Mouse (Mus musculus) hindbrain, postnatal 0 days (tissue): ENCODE data around the gene Fcgr2b. TPM values are rescaled to one million over a fixed set of nuclear protein-coding genes. Genes with fewer than 3 reads are reported as not detected.

ENCODE experiments used
- ATAC-seq: fragments of 200-750 bp; cut with Nextera tagmentation; 2 replicates; pipeline ENCODE4 v1.8.0; 2017; ENCODE audit warnings: mild to moderate bottlenecking, moderate TSS enrichment, moderate library complexity
- DNase-seq: peaks from one replicate; pipeline ENCODE4 v3.0.0-alpha.2; 2015; ENCODE audit warnings: low spot score
- H3K27ac ChIP-seq: fragments of 300-500 bp; sonication (generic); 2 replicates; pipeline ENCODE4 v1.5.1; 2014; ENCODE audit warnings: mild to moderate bottlenecking
- H3K27me3 ChIP-seq: fragments of 300-500 bp; sonication (generic); 2 replicates; pipeline ENCODE4 v1.6.1; 2014; ENCODE audit warnings: low read length, mixed read lengths; ENCODE audit not compliant: insufficient read depth
- H3K36me3 ChIP-seq: fragments of 300-500 bp; sonication (generic); 2 replicates; pipeline ENCODE4 v1.6.1; 2014; ENCODE audit warnings: low read length, mixed read lengths; ENCODE audit not compliant: insufficient read depth
- H3K4me1 ChIP-seq: fragments of 300-500 bp; sonication (generic); 2 replicates; pipeline ENCODE4 v1.6.1; 2014; ENCODE audit warnings: antibody characterized with exemption, low read length, mixed read lengths; ENCODE audit not compliant: insufficient read depth
- H3K4me2 ChIP-seq: fragments of 300-500 bp; sonication (generic); 2 replicates; pipeline ENCODE4 v1.6.1; 2014; ENCODE audit warnings: low read depth, mild to moderate bottlenecking, low read length, moderate library complexity, mixed read lengths
- H3K4me3 ChIP-seq: fragments of 300-500 bp; sonication (generic); 2 replicates; pipeline ENCODE4 v1.5.1; 2014; ENCODE audit warnings: low read length
- H3K9ac ChIP-seq: fragments of 300-500 bp; sonication (generic); replicated peaks from 2 replicates; pipeline ENCODE4 v1.6.1; 2014; ENCODE audit warnings: mild to moderate bottlenecking, low read length, moderate library complexity, mixed read lengths
- H3K9me3 ChIP-seq: fragments of 300-500 bp; sonication (generic); 2 replicates; pipeline ENCODE4 v1.6.1; 2016; ENCODE audit warnings: low read length, mixed read lengths
- CTCF ChIP-seq: IDR thresholded peaks from 2 replicates; pipeline ENCODE4 v1.5.1; 2016; ENCODE audit warnings: antibody characterized with exemption, control low read depth, low read depth
- WGBS: fragments of 180-500 bp; shearing (Covaris S2); extraction: QIAGEN DNeasy Blood & Tissue Kit; methylation state at CpG from one replicate; pipeline ENCODE4 v1.1.7; 2014; 5-methylcytosine and 5-hydroxymethylcytosine counted together
- polyA plus RNA-seq: library from polyadenylated mRNA; unstranded; fragments of >200 nt; fragmentation: Nextera tagmentation; extraction: Ambion mirVana; gene quantifications from 2 replicates; pipeline ENCODE4 v1.2.1, GENCODE M21; 2015
- total RNA-seq: library from RNA; depleted of rRNA; stranded (reverse); fragments of >200 nt; gene quantifications from 2 replicates; pipeline ENCODE4 v1.2.3, GENCODE M21; 2014; rRNA removed

Fcgr2b gene
- total RNA-seq = 2.2 and 5.3 TPM in 2 replicates
- 3.6 and 4.3 TPM in 2 replicates for polyA plus RNA-seq

- H3K9ac ChIP-seq = no peak within 1 kb of the TSS
- no peak within 1 kb of the TSS for H3K4me2 ChIP-seq
- no peak for TF ChIP-seq CTCF
- DNase-seq = no peak
- H3K9me3 ChIP-seq = no peaks in the 10 kb centered on the region
- H3K4me3 ChIP-seq = no peak within 1 kb of the TSS
- no peak for ATAC-seq
- no peak within 1 kb of the TSS for H3K27ac ChIP-seq
- no peaks in the 10 kb centered on the region for H3K4me1 ChIP-seq
- H3K27me3 ChIP-seq = no peaks in the 10 kb centered on the region
- WGBS = 90% methylated on average over 5 of the region's 5 CpGs
- no peaks in the 10 kb centered on the region for H3K36me3 ChIP-seq
Measured at GRCm38 (mm10) chr1:170976447-170976846, at the start of gene Fcgr2b. Gene Fcgr2b (minus strand): TSS chr1:170976547.

GRCm38 (mm10) chr1:171019311-171019950, 43.1 kb upstream of the Fcgr2b start:
- no peak for TF ChIP-seq CTCF
- 70% methylated on average over 7 of the region's 7 CpGs for WGBS
- Histone ChIP-seq H3K9ac (no peak overlapping the region), H3K4me1 (no peaks in the 10 kb centered on the region), H3K27ac (no peak overlapping the region), H3K27me3 (no peaks in the 10 kb centered on the region), H3K9me3 (no peaks in the 10 kb centered on the region), H3K4me3 (no peak overlapping the region), H3K36me3 (no peaks in the 10 kb centered on the region), H3K4me2 (no peak overlapping the region)
- ATAC-seq (no peak), DNase-seq (no peak)

DNA sequence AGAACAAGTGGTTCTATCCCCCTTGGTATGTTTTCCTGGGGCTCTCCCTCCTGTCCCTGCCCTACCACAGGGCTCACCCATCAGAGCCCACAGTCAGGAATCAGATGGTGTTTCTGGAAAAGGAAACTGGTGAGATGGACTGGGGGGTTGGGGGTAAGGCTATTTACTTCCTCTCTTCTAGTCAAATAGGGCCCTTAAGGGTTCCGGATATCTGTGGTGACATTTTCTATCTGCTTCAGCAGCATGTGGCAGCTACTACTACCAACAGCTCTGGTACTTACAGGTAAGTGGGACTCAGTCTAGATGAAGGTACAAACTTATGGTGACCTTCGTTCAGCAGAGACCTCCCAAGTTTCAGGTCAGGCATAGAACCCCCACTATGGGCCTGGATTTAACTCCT, 42.4 kb upstream of the Fcgr2b start, which contains the start of gene Fcgr4:
Gene Fcgr4, plus strand, starts transcription at position 184 of the 400 bp plus-strand sequence.
- no peaks in the 10 kb centered on the region for H3K36me3 ChIP-seq
- TF ChIP-seq CTCF = no peak
- no peaks in the 10 kb centered on the region for H3K27me3 ChIP-seq
- WGBS = 85% methylated on average over 2 of the region's 2 CpGs
- no peaks in the 10 kb centered on the region for H3K4me1 ChIP-seq
- H3K9ac ChIP-seq = no peak within 1 kb of the TSS
- ATAC-seq = no peak
- DNase-seq = no peak
- no peaks in the 10 kb centered on the region for H3K9me3 ChIP-seq
- no peak within 1 kb of the TSS for H3K4me3 ChIP-seq
- H3K27ac ChIP-seq = no peak within 1 kb of the TSS
- H3K4me2 ChIP-seq = no peak within 1 kb of the TSS

DNA sequence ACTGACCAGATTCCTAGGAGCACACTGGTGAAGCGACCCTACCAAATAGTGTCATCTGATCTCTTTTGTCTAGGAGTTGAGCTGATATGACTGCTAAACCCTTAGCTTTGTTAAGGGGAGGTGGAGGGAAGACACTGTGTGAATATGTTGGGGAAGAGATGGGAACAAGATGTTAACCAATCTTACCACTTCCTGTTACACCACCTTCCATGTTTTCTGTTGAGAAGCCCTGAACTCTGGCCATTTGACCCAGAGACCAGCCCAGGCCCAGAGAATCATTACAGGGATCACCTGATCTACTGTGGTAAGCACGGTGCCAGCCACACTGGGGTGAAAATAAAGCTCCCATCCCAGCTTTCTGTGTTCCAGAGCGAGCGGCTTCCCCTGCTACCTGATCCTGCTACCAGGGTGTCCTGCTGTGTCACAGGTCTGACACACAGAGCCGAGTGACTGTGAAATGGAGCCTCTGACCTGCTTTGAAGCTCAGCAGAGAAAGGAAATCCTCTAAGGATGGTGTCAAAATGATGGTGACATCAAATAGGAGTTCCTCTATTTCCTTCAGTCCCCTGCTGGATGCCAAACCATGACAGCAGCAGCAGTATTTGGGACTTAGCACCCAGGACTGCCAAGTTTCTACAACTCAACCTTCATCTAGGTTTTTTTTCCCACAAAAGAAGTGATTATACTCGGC, 41.3 kb upstream of the Fcgr2b start:
- H3K9ac ChIP-seq = no peak overlapping the region
- no peaks in the 10 kb centered on the region for H3K27me3 ChIP-seq
- H3K9me3 ChIP-seq = no peaks in the 10 kb centered on the region
- WGBS = 66% methylated on average over 6 of the region's 6 CpGs
- H3K4me1 ChIP-seq = no peaks in the 10 kb centered on the region
- no peak overlapping the region for H3K4me2 ChIP-seq
- no peak overlapping the region for H3K27ac ChIP-seq
- no peaks in the 10 kb centered on the region for H3K36me3 ChIP-seq
- DNase-seq (no peak), ATAC-seq (no peak)
- TF ChIP-seq CTCF = no peak
- H3K4me3 ChIP-seq = no peak overlapping the region

DNA sequence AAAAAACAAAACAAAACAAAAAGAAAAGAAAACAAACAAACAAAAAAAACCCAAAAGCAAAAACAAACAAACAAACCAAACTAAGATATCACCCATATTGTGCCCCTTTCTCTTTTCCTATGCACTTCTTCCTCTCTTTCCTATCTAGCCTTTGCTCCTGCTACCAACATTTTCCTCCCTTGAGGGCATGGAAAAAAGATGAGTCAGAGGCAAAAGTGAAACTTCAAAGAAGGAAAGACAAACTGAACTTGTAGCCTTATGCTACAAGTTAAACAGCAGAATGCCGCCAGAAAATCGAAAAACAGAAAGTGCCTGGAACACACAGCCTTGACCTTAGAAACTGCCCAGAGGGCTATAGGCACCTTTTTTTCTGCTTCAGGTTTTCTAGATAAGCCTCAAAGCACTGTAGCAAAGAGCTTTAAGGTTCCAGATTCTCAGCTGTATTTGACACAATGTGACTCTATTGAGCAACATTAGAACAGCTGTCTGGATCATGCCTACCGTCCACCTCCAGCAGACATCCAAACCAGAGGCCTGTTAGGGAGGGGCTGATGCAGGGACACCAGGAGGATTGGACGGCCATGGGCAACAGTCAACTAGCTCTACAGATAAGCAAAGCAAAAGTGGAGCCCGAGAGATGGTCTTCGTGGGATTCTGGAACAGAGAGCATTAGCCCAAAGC, 40.5 kb upstream of the Fcgr2b start:
- H3K4me3 ChIP-seq = no peak overlapping the region
- no peak overlapping the region for H3K9ac ChIP-seq
- DNase-seq (no peak), ATAC-seq (no peak)
- H3K4me1 ChIP-seq = no peaks in the 10 kb centered on the region
- WGBS = 89% methylated on average over 6 of the region's 6 CpGs
- H3K27me3 ChIP-seq = no peaks in the 10 kb centered on the region
- H3K9me3 ChIP-seq = no peaks in the 10 kb centered on the region
- no peaks in the 10 kb centered on the region for H3K36me3 ChIP-seq
- H3K4me2 ChIP-seq = no peak overlapping the region
- H3K27ac ChIP-seq = no peak overlapping the region
- TF ChIP-seq CTCF = no peak

DNA sequence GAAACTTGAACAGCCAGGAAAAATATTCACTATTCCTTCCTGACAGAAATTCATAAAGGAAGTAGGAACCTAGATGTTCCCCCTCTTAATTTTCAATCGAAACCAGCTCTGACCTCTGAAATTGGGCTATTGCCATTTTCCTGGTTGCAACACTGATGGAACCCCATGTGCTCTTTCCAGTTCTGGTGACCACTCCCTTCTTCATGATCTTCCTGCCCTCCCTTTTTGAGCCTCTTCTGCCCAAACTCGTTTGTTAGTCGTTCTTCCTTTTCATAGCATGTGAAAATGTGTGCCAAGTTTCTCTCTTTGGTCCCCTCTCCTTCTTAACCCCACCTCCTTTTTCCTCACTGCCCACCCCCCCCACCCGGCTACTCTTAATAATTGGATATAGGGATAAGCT, 35.4 kb upstream of the Fcgr2b start:
- Histone ChIP-seq H3K36me3 (no peaks in the 10 kb centered on the region), H3K4me2 (no peak overlapping the region), H3K9me3 (no peaks in the 10 kb centered on the region), H3K4me1 (no peaks in the 10 kb centered on the region), H3K4me3 (no peak overlapping the region), H3K27me3 (no peaks in the 10 kb centered on the region), H3K27ac (no peak overlapping the region), H3K9ac (no peak overlapping the region)
- no peak for TF ChIP-seq CTCF
- ATAC-seq (no peak), DNase-seq (no peak)
- WGBS = 87% methylated on average over 4 of the region's 4 CpGs
